Mouse (Mus musculus) 3134 (cell line): Measurements from ENCODE around the gene Umad1.

ENCODE experiments used
- DNase-seq: peaks from one replicate; pipeline ENCODE4 v3.0.0-alpha.2; 2011; ENCODE audit warnings: low spot score; ENCODE audit not compliant: insufficient read length; ENCODE audit errors: extremely low read depth

The Umad1 gene

GRCm38 (mm10) chr6:8412845-8413598 lies 153.9 kb downstream of the Umad1 start:
- no peak for DNase-seq

- DNase-seq, result peak; percentile 18
Observed at GRCm38 (mm10) chr6:8414020-8414419, 154.9 kb downstream of the Umad1 start.

GRCm38 (mm10) chr6:8415823-8416222 lies 156.7 kb downstream of the Umad1 start:
- no peak for DNase-seq

- DNase-seq, result no peak
Observed at GRCm38 (mm10) chr6:8416802-8417569, 157.9 kb downstream of the Umad1 start.

GRCm38 (mm10) chr6:8419485-8420186 lies 160.5 kb downstream of the Umad1 start:
- no peak for DNase-seq

- DNase-seq, result no peak
Observed at GRCm38 (mm10) chr6:8420187-8420503, 161.1 kb downstream of the Umad1 start.

- DNase-seq, result no peak
Observed at GRCm38 (mm10) chr6:8421421-8421820, 162.3 kb downstream of the Umad1 start.

GRCm38 (mm10) chr6:8421959-8422581 lies 163.0 kb downstream of the Umad1 start:
- no peak for DNase-seq

GRCm38 (mm10) chr6:8423142-8423541 lies 164.1 kb downstream of the Umad1 start:
- no peak for DNase-seq

- no peak for DNase-seq
Observed at GRCm38 (mm10) chr6:8427692-8428091, 168.6 kb downstream of the Umad1 start.

GRCm38 (mm10) chr6:8430610-8431234 lies 171.6 kb downstream of the Umad1 start:
- no peak for DNase-seq

GRCm38 (mm10) chr6:8433179-8433578 lies 174.1 kb downstream of the Umad1 start:
- DNase-seq, result no peak

- no peak for DNase-seq
Observed at GRCm38 (mm10) chr6:8437937-8438336, 178.8 kb downstream of the Umad1 start.

GRCm38 (mm10) chr6:8441814-8442213 lies 182.7 kb downstream of the Umad1 start:
- no peak for DNase-seq

- DNase-seq, result peak; percentile 12
Observed at GRCm38 (mm10) chr6:8446786-8447185, 187.7 kb downstream of the Umad1 start.

- DNase-seq, result no peak
Observed at GRCm38 (mm10) chr6:8455599-8455998, 196.5 kb downstream of the Umad1 start.

GRCm38 (mm10) chr6:8458596-8458995 lies 199.5 kb downstream of the Umad1 start:
- DNase-seq, result no peak

GRCm38 (mm10) chr6:8462447-8462846 lies 203.4 kb downstream of the Umad1 start:
- DNase-seq, result no peak

- DNase-seq, result no peak
Observed at GRCm38 (mm10) chr6:8465388-8465787, 206.3 kb downstream of the Umad1 start.

GRCm38 (mm10) chr6:8465985-8466384 lies 206.9 kb downstream of the Umad1 start:
- no peak for DNase-seq
